Mouse (Mus musculus): ENCODE results near the gene Dok1. TPM values are rescaled to one million over a fixed set of nuclear protein-coding genes. Genes with fewer than 3 reads are reported as not detected.

Gene Dok1
- 8.5 and 9.7 TPM in 2 replicates for polyA plus RNA-seq (2014; fragmentation: Nextera tagmentation; extraction: Ambion mirVana)

- H3K27me3 ChIP-seq (ENCODE audit: control insufficient read depth, insufficient read depth, low read length), result no peaks in the 10 kb centered on the region
- ATAC-seq (ENCODE audit: insufficient number of reproducible peaks, insufficient read depth, low FRiP score, low read depth), result peak; percentile 87
- peaks cover 13% of the 10 kb centered on the region; the same call in 1 of the 2 replicates for H3K4me1 ChIP-seq (ENCODE audit: control insufficient read depth, insufficient read depth, low read length)
- H3K9ac ChIP-seq (replicated peaks; ENCODE audit: low read depth, low read length), result peak within 1 kb of the TSS; percentile 53
- peak within 1 kb of the TSS; percentile 90 for H3K4me2 ChIP-seq (replicated peaks; ENCODE audit: low read depth, low read length)
- no peaks in the 10 kb centered on the region for H3K9me3 ChIP-seq (ENCODE audit: control insufficient read depth, low read depth, low read length)
- no peaks in the 10 kb centered on the region for H3K36me3 ChIP-seq (ENCODE audit: control insufficient read depth, insufficient read depth, low read length)
- under 1% methylated on average over 51 of the region's 51 CpGs for WGBS
- peak within 1 kb of the TSS; percentile 90 for H3K27ac ChIP-seq (ENCODE audit: low read length)
- H3K4me3 ChIP-seq (ENCODE audit: low read depth, low read length), result peak within 1 kb of the TSS; percentile 67
Measured at GRCm38 (mm10) chr6:83033249-83034185, at the start of gene Dok1, which contains the start of gene Loxl3. Gene Dok1 (minus strand): TSS chr6:83033471. Gene Loxl3 (plus strand): TSS chr6:83034173.

DNA sequence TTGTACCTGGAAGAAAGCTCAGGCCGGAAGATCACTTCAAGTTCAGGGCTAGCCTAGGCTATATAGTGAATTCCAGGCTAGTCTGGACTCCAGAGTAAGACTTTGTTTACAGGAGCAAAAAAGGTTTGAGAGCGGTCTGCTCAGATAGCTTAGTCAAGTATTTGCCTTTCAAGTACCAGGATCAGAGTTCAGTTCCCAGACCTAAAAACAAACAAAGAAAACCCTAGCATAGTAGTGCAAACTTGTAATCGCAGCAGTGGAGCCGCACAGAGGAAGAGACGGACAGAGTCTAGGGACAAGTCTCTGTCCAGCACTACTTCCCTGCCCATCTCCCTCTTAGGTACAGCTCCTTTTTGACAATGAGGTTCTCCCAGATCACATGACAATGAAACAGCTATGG lies 46.9 kb upstream of the Dok1 start:
- H3K4me1 ChIP-seq (ENCODE audit: control insufficient read depth, insufficient read depth, low read length), result peaks cover 5% of the 10 kb centered on the region; the same call in 1 of the 2 replicates
- no peaks in the 10 kb centered on the region for H3K9me3 ChIP-seq (ENCODE audit: control insufficient read depth, low read depth, low read length)
- H3K4me2 ChIP-seq (replicated peaks; ENCODE audit: low read depth, low read length), result no peak overlapping the region
- no peak overlapping the region for H3K9ac ChIP-seq (replicated peaks; ENCODE audit: low read depth, low read length)
- H3K27ac ChIP-seq (ENCODE audit: low read length), result no peak overlapping the region
- peaks cover 27% of the 10 kb centered on the region for H3K27me3 ChIP-seq (ENCODE audit: control insufficient read depth, insufficient read depth, low read length)
- no peak overlapping the region for H3K4me3 ChIP-seq (ENCODE audit: low read depth, low read length)
- 92% methylated on average over 5 of the region's 5 CpGs for WGBS
- H3K36me3 ChIP-seq (ENCODE audit: control insufficient read depth, insufficient read depth, low read length), result peaks cover 5% of the 10 kb centered on the region; the same call in 1 of the 2 replicates
- no peak for ATAC-seq (ENCODE audit: insufficient number of reproducible peaks, insufficient read depth, low FRiP score, low read depth)

- under 1% methylated on average over 41 of the region's 46 CpGs for WGBS
- Histone ChIP-seq H3K27ac (ENCODE audit: low read length) (peak overlapping the region; percentile 77), H3K27me3 (ENCODE audit: control insufficient read depth, insufficient read depth, low read length) (peaks cover 27% of the 10 kb centered on the region), H3K36me3 (ENCODE audit: control insufficient read depth, insufficient read depth, low read length) (peaks cover 5% of the 10 kb centered on the region; the same call in 1 of the 2 replicates), H3K4me1 (ENCODE audit: control insufficient read depth, insufficient read depth, low read length) (peaks cover 5% of the 10 kb centered on the region; the same call in 1 of the 2 replicates), H3K4me2 (replicated peaks; ENCODE audit: low read depth, low read length) (peak overlapping the region; percentile 78), H3K9me3 (ENCODE audit: control insufficient read depth, low read depth, low read length) (no peaks in the 10 kb centered on the region), H3K4me3 (ENCODE audit: low read depth, low read length) (peak overlapping the region; percentile 71), H3K9ac (replicated peaks; ENCODE audit: low read depth, low read length) (peak overlapping the region; percentile 51)
- ATAC-seq (ENCODE audit: insufficient number of reproducible peaks, insufficient read depth, low FRiP score, low read depth), result peak; percentile 92
Measured at GRCm38 (mm10) chr6:83078324-83078858, 45.1 kb upstream of the Dok1 start.

DNA sequence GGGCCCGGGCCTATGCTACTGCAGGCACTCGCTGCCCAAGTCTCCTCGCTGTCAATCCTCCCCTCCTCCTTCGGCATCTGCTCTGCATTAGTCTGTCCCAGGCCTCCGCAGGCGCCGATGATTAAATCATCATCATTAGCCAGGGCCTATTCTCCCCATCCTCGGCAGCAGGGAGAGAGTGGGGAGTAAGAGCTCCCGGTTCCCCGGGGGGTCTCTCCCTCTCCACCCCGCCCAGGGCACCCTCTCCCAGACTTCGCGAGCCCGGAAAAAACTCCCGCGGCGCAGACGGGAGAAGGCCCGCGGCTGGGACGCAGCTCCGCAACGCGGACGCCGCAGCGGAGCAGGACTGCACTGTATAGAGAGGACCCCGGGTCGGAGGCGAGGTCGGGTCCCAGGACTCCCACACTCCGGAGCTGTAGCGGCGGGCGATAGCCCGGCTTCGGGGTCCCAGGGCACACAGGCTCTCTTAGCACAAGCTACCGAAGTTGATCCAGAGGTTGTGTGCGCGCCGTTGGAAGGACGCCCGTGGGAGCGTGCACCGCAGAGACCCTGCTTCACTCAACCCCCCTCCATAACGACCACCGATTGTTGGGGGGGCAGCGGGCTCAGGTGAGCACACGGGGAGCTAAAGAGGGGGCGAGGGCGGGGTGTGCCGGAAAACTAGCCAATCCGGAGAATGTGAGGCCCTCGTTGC lies 44.5 kb upstream of the Dok1 start, which contains the start of gene Pcgf1:
Gene Pcgf1, plus strand, starts transcription at position 240 of the 694 bp plus-strand sequence.
- peak within 1 kb of the TSS; percentile 71 for H3K4me3 ChIP-seq (ENCODE audit: low read depth, low read length)
- peaks cover 5% of the 10 kb centered on the region; the same call in 1 of the 2 replicates for H3K4me1 ChIP-seq (ENCODE audit: control insufficient read depth, insufficient read depth, low read length)
- peak within 1 kb of the TSS; percentile 77 for H3K27ac ChIP-seq (ENCODE audit: low read length)
- H3K4me2 ChIP-seq (replicated peaks; ENCODE audit: low read depth, low read length), result peak within 1 kb of the TSS; percentile 96
- 0% methylated on average over 54 of the region's 54 CpGs for WGBS
- H3K27me3 ChIP-seq (ENCODE audit: control insufficient read depth, insufficient read depth, low read length), result peaks cover 27% of the 10 kb centered on the region
- ATAC-seq (ENCODE audit: insufficient number of reproducible peaks, insufficient read depth, low FRiP score, low read depth), result peak; percentile 49
- no peaks in the 10 kb centered on the region for H3K9me3 ChIP-seq (ENCODE audit: control insufficient read depth, low read depth, low read length)
- H3K36me3 ChIP-seq (ENCODE audit: control insufficient read depth, insufficient read depth, low read length), result peaks cover 5% of the 10 kb centered on the region; the same call in 1 of the 2 replicates
- peak within 1 kb of the TSS; percentile 63 for H3K9ac ChIP-seq (replicated peaks; ENCODE audit: low read depth, low read length)

GRCm38 (mm10) chr6:83074979-83075378 lies 41.7 kb upstream of the Dok1 start:
- Histone ChIP-seq H3K27me3 (ENCODE audit: control insufficient read depth, insufficient read depth, low read length) (peaks cover 47% of the 10 kb centered on the region), H3K9me3 (ENCODE audit: control insufficient read depth, low read depth, low read length) (no peaks in the 10 kb centered on the region), H3K27ac (ENCODE audit: low read length) (no peak overlapping the region), H3K9ac (replicated peaks; ENCODE audit: low read depth, low read length) (no peak overlapping the region), H3K4me2 (replicated peaks; ENCODE audit: low read depth, low read length) (no peak overlapping the region), H3K4me1 (ENCODE audit: control insufficient read depth, insufficient read depth, low read length) (peaks cover 10% of the 10 kb centered on the region; the same call in 1 of the 2 replicates), H3K36me3 (ENCODE audit: control insufficient read depth, insufficient read depth, low read length) (no peaks in the 10 kb centered on the region; the same call in 1 of the 2 replicates), H3K4me3 (ENCODE audit: low read depth, low read length) (no peak overlapping the region)
- 20% methylated on average over 2 of the region's 2 CpGs for WGBS
- ATAC-seq (ENCODE audit: insufficient number of reproducible peaks, insufficient read depth, low FRiP score, low read depth), result no peak

- Histone ChIP-seq H3K4me1 (ENCODE audit: control insufficient read depth, insufficient read depth, low read length) (peaks cover 5% of the 10 kb centered on the region; the same call in 1 of the 2 replicates), H3K27me3 (ENCODE audit: control insufficient read depth, insufficient read depth, low read length) (peaks cover 79% of the 10 kb centered on the region), H3K4me2 (replicated peaks; ENCODE audit: low read depth, low read length) (0 out of 2 replicates have a peak overlapping the region, but pooled peaks have one; percentile 7), H3K4me3 (ENCODE audit: low read depth, low read length) (peak overlapping the region; percentile 8; the same call in 1 of the 2 replicates), H3K36me3 (ENCODE audit: control insufficient read depth, insufficient read depth, low read length) (no peaks in the 10 kb centered on the region), H3K9ac (replicated peaks; ENCODE audit: low read depth, low read length) (no peak overlapping the region), H3K9me3 (ENCODE audit: control insufficient read depth, low read depth, low read length) (no peaks in the 10 kb centered on the region), H3K27ac (ENCODE audit: low read length) (no peak overlapping the region)
- WGBS, result 1% methylated on average over 24 of the region's 24 CpGs
- peak; percentile 50 for ATAC-seq (ENCODE audit: insufficient number of reproducible peaks, insufficient read depth, low FRiP score, low read depth)
Measured at GRCm38 (mm10) chr6:83071220-83071619, 37.9 kb upstream of the Dok1 start.

DNA sequence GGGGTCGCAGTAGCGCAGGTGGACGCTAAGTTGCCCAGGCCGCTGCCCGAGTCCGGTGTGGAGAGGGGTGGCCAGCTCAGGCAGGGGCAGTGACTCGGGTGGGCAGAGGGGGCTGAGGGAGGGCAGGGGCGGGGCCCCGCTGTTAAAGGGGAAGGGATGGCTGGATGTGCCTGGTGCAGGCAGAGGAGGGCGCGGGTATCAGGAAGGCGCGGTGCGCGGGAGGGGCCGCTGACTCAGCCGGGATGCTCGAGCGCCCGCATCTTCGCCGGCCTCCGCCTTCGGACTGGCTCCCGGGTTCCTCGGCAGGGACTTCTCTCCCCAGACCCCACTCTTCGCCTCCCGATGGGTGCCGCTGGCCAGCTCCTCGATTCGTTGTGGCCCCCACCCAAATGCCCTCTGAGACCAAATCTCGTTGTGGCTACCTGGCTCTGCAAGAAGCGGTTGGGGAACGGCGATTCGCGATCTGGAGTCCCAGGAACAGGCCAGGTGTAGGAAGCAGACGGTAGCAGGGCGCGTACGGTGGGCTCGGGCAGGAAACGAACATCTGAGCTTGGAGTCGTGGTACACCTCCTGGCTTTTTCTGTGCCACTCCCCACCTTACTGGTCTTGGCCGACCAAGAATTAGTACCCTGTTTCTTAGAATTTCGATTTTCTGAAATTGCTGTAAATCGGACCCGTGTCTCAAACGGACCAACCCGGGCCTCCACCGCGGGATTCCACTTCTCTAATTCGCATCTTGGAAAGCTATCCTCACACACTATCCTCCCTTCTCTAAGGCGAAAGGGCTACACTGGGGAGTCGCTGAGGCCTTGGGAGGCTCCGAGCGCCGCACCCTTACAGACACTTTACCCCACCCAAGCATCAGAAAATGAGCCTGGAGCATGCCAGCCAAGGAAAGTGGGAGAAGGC lies 37.3 kb upstream of the Dok1 start:
- Histone ChIP-seq H3K27me3 (ENCODE audit: control insufficient read depth, insufficient read depth, low read length) (peaks cover 81% of the 10 kb centered on the region), H3K27ac (ENCODE audit: low read length) (peak overlapping the region; percentile 3; the same call in 1 of the 2 replicates), H3K9ac (replicated peaks; ENCODE audit: low read depth, low read length) (no peak overlapping the region), H3K4me2 (replicated peaks; ENCODE audit: low read depth, low read length) (0 out of 2 replicates have a peak overlapping the region, but pooled peaks have one; percentile 7), H3K4me3 (ENCODE audit: low read depth, low read length) (peak overlapping the region; percentile 26), H3K9me3 (ENCODE audit: control insufficient read depth, low read depth, low read length) (no peaks in the 10 kb centered on the region), H3K36me3 (ENCODE audit: control insufficient read depth, insufficient read depth, low read length) (no peaks in the 10 kb centered on the region), H3K4me1 (ENCODE audit: control insufficient read depth, insufficient read depth, low read length) (peaks cover 5% of the 10 kb centered on the region; the same call in 1 of the 2 replicates)
- under 1% methylated on average over 58 of the region's 58 CpGs for WGBS
- peak; percentile 38; the same call in 1 of the 2 replicates for ATAC-seq (ENCODE audit: insufficient number of reproducible peaks, insufficient read depth, low FRiP score, low read depth)
